Mouse (Mus musculus): ENCODE results near the gene Gm3512. TPM values are rescaled to one million over a fixed set of nuclear protein-coding genes. Genes with fewer than 3 reads are reported as not detected.
"Not testable (repeated sequence)": the region's sequence is repeated elsewhere in the genome, so short reads cannot be mapped to it uniquely, and the experiment has no call there.

Gene Gm3512
- polyA plus RNA-seq (2015; fragmentation: Nextera tagmentation; extraction: Ambion mirVana): 1.1 and 1.3 TPM in 2 replicates

DNA sequence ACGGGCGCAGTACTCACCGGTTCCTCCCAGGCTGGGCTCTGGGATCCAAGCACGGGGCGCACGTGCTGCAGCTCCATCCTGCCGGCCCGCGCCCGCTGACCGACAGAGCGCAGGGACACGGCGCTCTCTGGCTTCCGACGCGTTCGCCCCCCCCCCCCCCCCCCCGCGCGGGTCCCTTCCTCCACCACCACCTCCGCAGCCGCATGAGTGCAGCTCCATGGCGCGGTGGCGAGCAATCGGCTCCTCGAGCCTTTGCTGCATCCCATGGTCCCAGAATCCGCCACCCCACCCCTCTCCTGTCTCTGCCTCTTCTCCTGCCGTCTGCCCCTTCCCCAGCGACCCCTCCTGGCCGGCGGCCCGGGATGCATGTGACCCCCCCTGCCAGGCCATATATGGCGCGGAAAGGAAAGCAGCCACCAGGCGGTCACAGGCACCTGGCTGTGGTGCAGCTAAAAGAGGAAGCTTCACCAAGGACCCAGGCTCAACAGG lies at the start of gene Gm3512:
TSS of gene Gm3512 (minus strand) at position 51 of the 489 bp plus-strand sequence.
- DNase-seq (ENCODE audit: low spot score): not testable (repeated sequence)

DNA sequence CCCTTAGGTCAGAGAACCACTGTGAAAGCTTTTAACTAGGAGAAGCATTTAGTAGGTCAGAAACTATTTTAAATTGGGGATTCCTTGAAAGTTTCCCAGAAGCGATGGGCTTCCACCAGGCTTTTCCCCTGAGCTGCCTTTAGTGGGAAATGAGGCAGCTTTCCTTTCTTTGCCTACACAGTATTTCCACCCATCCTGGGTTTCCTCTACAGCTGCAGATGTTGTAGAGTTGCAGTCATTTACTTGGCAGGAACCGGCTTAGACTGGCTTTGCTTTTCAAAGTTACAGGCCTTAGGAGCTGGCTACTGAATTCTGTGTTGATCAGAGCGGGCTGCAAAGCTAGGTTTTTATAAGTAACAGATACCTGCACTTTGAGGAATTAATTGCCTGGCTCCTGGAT lies 25.7 kb upstream of the Gm3512 start:
- DNase-seq (ENCODE audit: low spot score): not testable (repeated sequence)

DNA sequence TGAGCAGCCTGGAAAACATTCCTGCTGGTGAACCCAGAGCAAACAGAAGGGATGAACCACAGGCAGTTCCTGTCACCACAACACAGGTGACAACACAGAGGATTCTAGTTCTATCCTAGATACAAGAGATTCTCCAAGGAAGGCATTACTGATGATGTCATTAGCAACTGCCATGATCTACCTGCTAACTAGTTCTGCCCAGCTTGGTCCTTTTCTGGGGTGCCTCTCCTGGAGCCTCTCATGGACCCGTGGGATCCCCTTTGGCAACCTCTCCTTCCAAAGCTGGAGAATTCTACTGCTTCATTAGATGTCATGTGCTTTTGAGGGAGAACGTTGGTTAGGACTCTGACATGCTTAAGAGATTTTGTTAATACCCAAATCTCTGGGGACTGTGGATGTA lies 20.1 kb upstream of the Gm3512 start, which contains the start of gene Gm16434:
TSS of gene Gm16434 (minus strand) at position 101 of the 400 bp plus-strand sequence.
- not testable (repeated sequence) for DNase-seq (ENCODE audit: low spot score)

DNA sequence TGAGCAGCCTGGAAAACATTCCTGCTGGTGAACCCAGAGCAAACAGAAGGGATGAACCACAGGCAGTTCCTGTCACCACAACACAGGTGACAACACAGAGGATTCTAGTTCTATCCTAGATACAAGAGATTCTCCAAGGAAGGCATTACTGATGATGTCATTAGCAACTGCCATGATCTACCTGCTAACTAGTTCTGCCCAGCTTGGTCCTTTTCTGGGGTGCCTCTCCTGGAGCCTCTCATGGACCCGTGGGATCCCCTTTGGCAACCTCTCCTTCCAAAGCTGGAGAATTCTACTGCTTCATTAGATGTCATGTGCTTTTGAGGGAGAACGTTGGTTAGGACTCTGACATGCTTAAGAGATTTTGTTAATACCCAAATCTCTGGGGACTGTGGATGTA lies 49.0 kb downstream of the Gm3512 start, which contains the start of gene Gm6676:
TSS of gene Gm6676 (minus strand) at position 101 of the 400 bp plus-strand sequence.
- DNase-seq (ENCODE audit: low spot score): not testable (repeated sequence)

DNA sequence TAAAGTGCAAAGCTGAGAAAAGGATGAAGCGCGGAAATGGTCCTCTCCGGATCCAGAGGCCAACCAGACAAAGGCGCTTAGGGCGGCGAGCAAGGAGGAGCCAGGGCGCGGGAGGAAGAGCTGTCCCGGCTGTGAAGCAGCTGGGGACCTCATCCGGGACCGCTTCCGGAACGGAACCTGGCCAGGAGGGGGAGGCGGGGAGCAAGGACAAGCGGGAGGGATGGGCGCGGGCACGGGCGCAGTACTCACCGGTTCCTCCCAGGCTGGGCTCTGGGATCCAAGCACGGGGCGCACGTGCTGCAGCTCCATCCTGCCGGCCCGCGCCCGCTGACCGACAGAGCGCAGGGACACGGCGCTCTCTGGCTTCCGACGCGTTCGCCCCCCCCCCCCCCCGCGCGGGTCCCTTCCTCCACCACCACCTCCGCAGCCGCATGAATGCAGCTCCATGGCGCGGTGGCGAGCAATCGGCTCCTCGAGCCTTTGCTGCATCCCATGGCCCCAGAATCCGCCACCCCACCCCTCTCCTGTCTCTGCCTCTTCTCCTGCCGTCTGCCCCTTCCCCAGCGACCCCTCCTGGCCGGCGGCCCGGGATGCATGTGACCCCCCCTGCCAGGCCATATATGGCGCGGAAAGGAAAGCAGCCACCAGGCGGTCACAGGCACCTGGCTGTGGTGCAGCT lies 69.1 kb downstream of the Gm3512 start:
- DNase-seq (ENCODE audit: low spot score): peak; percentile 7

Other genes starting within 250 kb of the Gm3512 start
- gene Gm6356, start 200.7 kb downstream of the Gm3512 start, polyA plus RNA-seq (2015; fragmentation: Nextera tagmentation; extraction: Ambion mirVana): 0.13 TPM in 1 of 2 replicates, not detected in the other
- gene Gm10406, start 147.1 kb downstream of the Gm3512 start, polyA plus RNA-seq (2015; fragmentation: Nextera tagmentation; extraction: Ambion mirVana): 0.23 and 0.52 TPM in 2 replicates
- gene Gm3685, start 129.6 kb downstream of the Gm3512 start, polyA plus RNA-seq (2015; fragmentation: Nextera tagmentation; extraction: Ambion mirVana): not detected in 2 replicates
- 0.62 and 0.71 TPM in 2 replicates for gene Gm3696, start 73.9 kb downstream of the Gm3512 start, polyA plus RNA-seq (2015; fragmentation: Nextera tagmentation; extraction: Ambion mirVana)
- not detected in 2 replicates for gene Gm6676, start 49.1 kb downstream of the Gm3512 start, polyA plus RNA-seq (2015; fragmentation: Nextera tagmentation; extraction: Ambion mirVana)
- gene Gm16434, start 20.0 kb upstream of the Gm3512 start, polyA plus RNA-seq (2015; fragmentation: Nextera tagmentation; extraction: Ambion mirVana): not detected in 2 replicates
- not detected in 2 replicates for gene Gm3727, start 90.2 kb upstream of the Gm3512 start, polyA plus RNA-seq (2015; fragmentation: Nextera tagmentation; extraction: Ambion mirVana)
- 0.52 and 0.60 TPM in 2 replicates for gene Gm3739, start 140.5 kb upstream of the Gm3512 start, polyA plus RNA-seq (2015; fragmentation: Nextera tagmentation; extraction: Ambion mirVana)
- gene Gm5797, start 157.9 kb upstream of the Gm3512 start, polyA plus RNA-seq (2015; fragmentation: Nextera tagmentation; extraction: Ambion mirVana): 0.29 TPM in 1 of 2 replicates, not detected in the other
- not detected in 2 replicates for gene Gm8374, start 190.6 kb upstream of the Gm3512 start, polyA plus RNA-seq (2015; fragmentation: Nextera tagmentation; extraction: Ambion mirVana)